Mouse (Mus musculus) C2C12 (cell line): ENCODE results near the gene Helq.

Experiments
- MAX ChIP-seq: IDR thresholded peaks from one replicate; pipeline ENCODE4 v1.6.1; 2011; ENCODE audit warnings: mild to moderate bottlenecking, control low read depth
- MYOD1 ChIP-seq: IDR thresholded peaks from one replicate; pipeline ENCODE4 v1.6.1; 2011; ENCODE audit warnings: low read depth; ENCODE audit not compliant: control insufficient read depth, insufficient read length
- USF1 ChIP-seq: IDR thresholded peaks from one replicate; pipeline ENCODE4 v1.6.1; 2011; ENCODE audit warnings: low read depth, mild to moderate bottlenecking, control low read depth, moderate library complexity

DNA sequence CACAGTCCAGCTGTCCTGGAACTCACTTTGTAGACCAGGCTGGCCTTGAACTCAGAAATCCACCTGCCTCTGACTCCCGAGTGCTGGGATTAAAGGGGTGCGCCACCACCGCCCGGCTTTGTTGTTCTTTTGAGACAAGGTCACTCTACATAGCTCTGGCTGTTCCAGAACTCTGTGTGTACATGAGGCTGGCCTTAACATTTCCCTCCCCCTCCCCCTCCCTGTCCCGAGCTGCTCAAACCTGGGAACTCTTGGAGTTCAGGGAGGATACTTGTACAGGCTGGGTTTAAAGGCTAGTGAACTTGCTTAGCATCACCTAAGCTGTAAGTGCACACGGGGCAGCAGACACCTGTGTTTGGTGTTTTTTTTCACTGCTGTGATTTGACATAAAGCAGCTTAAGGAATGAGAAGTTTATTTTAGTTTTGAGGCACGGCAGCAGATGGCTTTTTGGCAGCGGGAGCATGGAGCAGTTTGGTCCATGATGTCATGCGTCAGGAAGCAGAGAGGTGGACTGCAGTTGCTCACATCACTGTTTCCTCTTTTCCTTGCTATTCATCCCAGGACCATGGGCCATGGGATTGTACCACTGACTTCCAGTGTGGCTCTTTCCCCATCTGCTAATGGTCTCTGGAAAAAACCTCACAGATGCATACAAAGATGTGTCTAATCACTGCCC lies 37.6 kb upstream of the Helq start:
- no peak for TF ChIP-seq MYOD1
- no peak for TF ChIP-seq USF1
- no peak for TF ChIP-seq MAX
